Mouse (Mus musculus): ENCODE results near the gene Cdc34b. TPM values are rescaled to one million over a fixed set of nuclear protein-coding genes. Genes with fewer than 3 reads are reported as not detected.

Cdc34b gene
- polyA plus RNA-seq, 1 experiment, result 0.07 TPM

DNA sequence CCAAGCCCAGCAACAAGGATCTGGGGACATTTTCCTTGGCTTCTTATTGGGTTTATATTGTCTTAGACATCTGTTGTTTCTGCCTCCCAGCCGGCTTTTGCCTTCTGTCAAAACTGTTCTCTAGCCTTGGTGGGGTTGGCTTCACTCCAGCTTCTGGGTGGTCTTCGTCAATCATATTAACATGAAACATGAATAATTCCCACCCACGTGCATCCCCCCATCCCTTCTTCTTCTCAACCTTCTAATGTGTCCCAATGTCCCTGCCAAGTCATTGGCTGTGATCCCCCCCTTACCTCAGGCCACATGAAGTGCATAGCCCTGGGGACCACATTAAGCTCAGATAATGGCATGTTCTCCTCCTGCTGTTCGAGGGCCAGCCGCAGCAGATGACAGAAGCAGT, 37.1 kb upstream of the Cdc34b start, which contains the start of gene Gm11541:
Gene Gm11541 (minus strand): TSS at position 28 of the 400 bp plus-strand sequence.
- no peaks in the 10 kb centered on the region for H3K27me3 ChIP-seq (ENCODE audit: control insufficient read depth)
- no peak within 1 kb of the TSS for H3K4me3 ChIP-seq (replicated peaks)
- no peaks in the 10 kb centered on the region for H3K36me3 ChIP-seq (ENCODE audit: control insufficient read depth)
- H3K9me3 ChIP-seq (ENCODE audit: control insufficient read depth, low read length), result no peaks in the 10 kb centered on the region
- no peak for TF ChIP-seq TAL1 (IDR thresholded peaks at IDR 0.05; ENCODE audit: low read length)
- no peak for TF ChIP-seq GATA1 (IDR thresholded peaks at IDR 0.05; ENCODE audit: low read length)
- no peaks in the 10 kb centered on the region for H3K4me1 ChIP-seq (ENCODE audit: control insufficient read depth)

DNA sequence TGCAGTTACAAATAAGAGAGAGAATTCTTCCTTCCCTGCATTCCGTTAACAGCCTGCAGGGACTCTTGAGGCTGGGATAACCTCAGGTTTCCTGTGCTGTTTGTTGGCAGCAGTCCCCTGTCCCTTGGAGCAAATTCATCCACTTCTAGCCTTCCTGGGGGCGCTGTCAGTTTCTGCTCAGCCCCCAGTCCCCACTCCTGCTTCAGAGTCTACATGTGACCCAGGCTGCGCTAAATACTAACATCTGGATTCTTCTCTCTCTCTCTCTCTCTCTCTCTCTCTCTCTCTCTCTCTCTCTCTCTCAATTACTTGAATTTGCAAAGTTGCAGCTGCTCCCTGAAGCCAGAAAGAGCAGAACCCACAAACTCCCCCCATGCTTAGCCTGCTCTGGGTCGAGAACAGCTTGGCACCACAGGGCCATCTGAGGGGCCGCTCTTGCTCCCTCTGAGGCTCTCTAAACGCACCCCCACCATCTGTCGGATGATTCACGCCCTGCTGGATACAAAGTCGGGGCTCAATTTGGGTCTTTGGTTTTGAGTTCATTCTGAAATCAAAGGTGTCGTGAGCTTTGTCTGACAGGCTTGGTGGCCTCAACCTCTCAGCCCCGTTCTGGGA, 28.2 kb upstream of the Cdc34b start:
- Histone ChIP-seq H3K9me3 (ENCODE audit: control insufficient read depth, low read length) (no peaks in the 10 kb centered on the region; the same call in 1 of the 2 replicates), H3K36me3 (ENCODE audit: control insufficient read depth) (no peaks in the 10 kb centered on the region), H3K4me3 (replicated peaks) (no peak overlapping the region), H3K27me3 (ENCODE audit: control insufficient read depth) (peaks cover 10% of the 10 kb centered on the region), H3K4me1 (ENCODE audit: control insufficient read depth) (no peaks in the 10 kb centered on the region)
- no peak for TF ChIP-seq TAL1 (IDR thresholded peaks at IDR 0.05; ENCODE audit: low read length)
- no peak for TF ChIP-seq GATA1 (IDR thresholded peaks at IDR 0.05; ENCODE audit: low read length)

GRCm38 (mm10) chr11:94715622-94716021, 26.0 kb upstream of the Cdc34b start:
- Histone ChIP-seq H3K27me3 (ENCODE audit: control insufficient read depth) (peaks cover 10% of the 10 kb centered on the region), H3K36me3 (ENCODE audit: control insufficient read depth) (no peaks in the 10 kb centered on the region)

GRCm38 (mm10) chr11:94716754-94717153, 24.8 kb upstream of the Cdc34b start:
- Histone ChIP-seq H3K4me3 (replicated peaks) (no peak overlapping the region), H3K36me3 (ENCODE audit: control insufficient read depth) (no peaks in the 10 kb centered on the region), H3K9me3 (ENCODE audit: control insufficient read depth, low read length) (no peaks in the 10 kb centered on the region; the same call in 1 of the 2 replicates), H3K27me3 (ENCODE audit: control insufficient read depth) (peaks cover 10% of the 10 kb centered on the region), H3K4me1 (ENCODE audit: control insufficient read depth) (no peaks in the 10 kb centered on the region)
- TF ChIP-seq TAL1 (IDR thresholded peaks at IDR 0.05; ENCODE audit: low read length) (no peak), GATA1 (IDR thresholded peaks at IDR 0.05; ENCODE audit: low read length) (no peak)

More at GRCm38 (mm10) chr11:94715622-94716021, 26.0 kb upstream of the Cdc34b start:
- H3K9me3 ChIP-seq (ENCODE audit: control insufficient read depth, low read length), result no peaks in the 10 kb centered on the region; the same call in 1 of the 2 replicates
- H3K4me1 ChIP-seq (ENCODE audit: control insufficient read depth), result no peaks in the 10 kb centered on the region
- H3K4me3 ChIP-seq (replicated peaks), result no peak overlapping the region
- TF ChIP-seq TAL1 (IDR thresholded peaks at IDR 0.05; ENCODE audit: low read length), result no peak
- no peak for TF ChIP-seq GATA1 (IDR thresholded peaks at IDR 0.05; ENCODE audit: low read length)

GRCm38 (mm10) chr11:94717239-94717638, 24.3 kb upstream of the Cdc34b start:
- H3K27me3 ChIP-seq (ENCODE audit: control insufficient read depth), result peaks cover 10% of the 10 kb centered on the region
- no peak for TF ChIP-seq TAL1 (IDR thresholded peaks at IDR 0.05; ENCODE audit: low read length)
- no peak for TF ChIP-seq GATA1 (IDR thresholded peaks at IDR 0.05; ENCODE audit: low read length)
- H3K9me3 ChIP-seq (ENCODE audit: control insufficient read depth, low read length), result no peaks in the 10 kb centered on the region; the same call in 1 of the 2 replicates
- H3K4me3 ChIP-seq (replicated peaks), result no peak overlapping the region
- H3K4me1 ChIP-seq (ENCODE audit: control insufficient read depth), result no peaks in the 10 kb centered on the region
- no peaks in the 10 kb centered on the region for H3K36me3 ChIP-seq (ENCODE audit: control insufficient read depth)

DNA sequence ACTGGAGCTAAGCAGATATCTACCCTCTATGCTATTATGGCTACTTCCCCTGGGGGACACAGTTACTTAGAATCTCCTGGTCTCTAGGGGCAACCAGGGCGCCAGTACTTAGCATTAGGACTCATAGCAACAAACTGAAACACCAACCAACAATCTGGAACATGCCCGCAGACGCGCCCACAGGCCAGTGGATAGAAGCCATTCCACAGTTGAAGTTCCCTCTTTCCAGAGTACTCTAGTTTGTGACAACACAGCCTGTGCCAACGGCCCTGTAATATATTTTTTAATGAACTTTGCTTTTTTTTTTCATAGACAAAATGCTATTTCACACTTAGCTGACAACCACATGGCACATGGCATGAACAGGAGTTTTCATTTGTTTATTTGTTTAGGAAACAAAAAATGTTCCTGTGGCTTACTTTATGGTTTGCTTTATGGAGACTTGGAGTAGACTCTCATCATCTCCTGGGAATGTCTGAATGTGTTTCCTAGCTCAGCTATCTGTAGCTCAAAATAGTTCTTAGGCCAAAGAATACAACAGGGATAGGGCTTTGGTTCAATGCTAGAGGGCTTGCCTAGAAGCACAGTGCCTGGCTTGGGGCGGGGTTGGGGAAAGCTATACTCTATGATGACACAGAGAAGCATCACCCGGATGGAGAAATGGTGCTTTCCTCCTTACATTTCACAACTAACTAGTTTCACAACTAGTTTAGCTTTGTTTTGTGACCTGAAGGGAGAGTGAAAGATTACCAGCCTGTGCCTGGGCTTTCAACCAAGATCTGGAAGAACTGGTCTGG, 23.3 kb upstream of the Cdc34b start:
- H3K9me3 ChIP-seq (ENCODE audit: control insufficient read depth, low read length), result no peaks in the 10 kb centered on the region; the same call in 1 of the 2 replicates
- no peak overlapping the region for H3K4me3 ChIP-seq (replicated peaks)
- TF ChIP-seq TAL1 (IDR thresholded peaks at IDR 0.05; ENCODE audit: low read length) (no peak), GATA1 (IDR thresholded peaks at IDR 0.05; ENCODE audit: low read length) (no peak)
- no peaks in the 10 kb centered on the region for H3K36me3 ChIP-seq (ENCODE audit: control insufficient read depth)
- H3K4me1 ChIP-seq (ENCODE audit: control insufficient read depth), result no peaks in the 10 kb centered on the region
- peaks cover 8% of the 10 kb centered on the region for H3K27me3 ChIP-seq (ENCODE audit: control insufficient read depth)

DNA sequence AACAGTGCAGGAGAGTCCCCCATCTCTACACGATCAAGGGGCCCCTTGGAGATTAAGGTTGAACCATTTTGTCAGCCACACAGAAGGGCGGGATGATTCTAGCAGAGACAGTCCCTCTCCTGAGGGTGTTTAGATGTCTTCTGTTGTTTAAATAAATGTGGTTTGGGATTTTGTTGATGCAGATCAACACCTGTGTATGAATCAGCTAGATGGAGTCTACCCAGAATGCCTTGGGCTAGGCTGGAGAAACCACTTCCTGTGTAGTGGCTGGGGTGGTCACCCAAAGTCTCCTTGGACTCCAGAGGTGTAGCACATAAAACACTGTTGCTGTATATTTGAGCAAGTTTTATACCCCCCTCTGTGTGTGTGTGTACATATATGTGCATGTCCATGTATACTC, 22.4 kb upstream of the Cdc34b start:
- Histone ChIP-seq H3K36me3 (ENCODE audit: control insufficient read depth) (no peaks in the 10 kb centered on the region), H3K9me3 (ENCODE audit: control insufficient read depth, low read length) (no peaks in the 10 kb centered on the region; the same call in 1 of the 2 replicates), H3K27me3 (ENCODE audit: control insufficient read depth) (peaks cover 2% of the 10 kb centered on the region), H3K4me3 (replicated peaks) (no peak overlapping the region), H3K4me1 (ENCODE audit: control insufficient read depth) (no peaks in the 10 kb centered on the region)
- TF ChIP-seq GATA1 (IDR thresholded peaks at IDR 0.05; ENCODE audit: low read length), result no peak
- TF ChIP-seq TAL1 (IDR thresholded peaks at IDR 0.05; ENCODE audit: low read length), result no peak

DNA sequence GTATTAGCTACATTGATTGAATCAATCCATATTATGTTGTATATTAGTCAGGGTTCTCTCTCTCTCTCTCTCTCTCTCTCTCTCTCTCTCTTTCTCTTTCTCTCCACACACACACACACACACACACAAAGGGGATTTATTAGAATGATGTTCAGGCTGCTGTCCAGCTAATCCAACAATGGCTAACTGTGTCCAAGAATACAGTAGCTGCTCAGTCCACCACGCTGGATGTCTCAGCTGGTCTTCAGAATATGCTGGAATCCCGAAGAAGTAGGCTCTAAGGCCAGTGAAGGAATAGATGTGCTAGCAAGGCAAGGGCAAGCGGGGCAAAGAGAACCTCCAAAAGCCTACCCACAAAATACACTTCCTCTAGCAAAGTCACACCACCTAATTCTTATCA, 14.3 kb upstream of the Cdc34b start:
- Histone ChIP-seq H3K36me3 (ENCODE audit: control insufficient read depth) (no peaks in the 10 kb centered on the region), H3K4me3 (replicated peaks) (no peak overlapping the region), H3K27me3 (ENCODE audit: control insufficient read depth) (no peaks in the 10 kb centered on the region), H3K4me1 (ENCODE audit: control insufficient read depth) (no peaks in the 10 kb centered on the region), H3K9me3 (ENCODE audit: control insufficient read depth, low read length) (no peaks in the 10 kb centered on the region)
- TF ChIP-seq GATA1 (IDR thresholded peaks at IDR 0.05; ENCODE audit: low read length), result no peak
- no peak for TF ChIP-seq TAL1 (IDR thresholded peaks at IDR 0.05; ENCODE audit: low read length)

- Histone ChIP-seq H3K4me1 (ENCODE audit: control insufficient read depth) (no peaks in the 10 kb centered on the region), H3K36me3 (ENCODE audit: control insufficient read depth) (no peaks in the 10 kb centered on the region), H3K27me3 (ENCODE audit: control insufficient read depth) (no peaks in the 10 kb centered on the region), H3K4me3 (replicated peaks) (no peak overlapping the region), H3K9me3 (ENCODE audit: control insufficient read depth, low read length) (no peaks in the 10 kb centered on the region)
- TF ChIP-seq TAL1 (IDR thresholded peaks at IDR 0.05; ENCODE audit: low read length) (no peak), GATA1 (IDR thresholded peaks at IDR 0.05; ENCODE audit: low read length) (no peak)
These were observed 13.0 kb upstream of the Cdc34b start for GRCm38 (mm10) chr11:94728545-94728944.

Data from erythroblast, embryonic 14.5 days (primary cell).